Mouse (Mus musculus) small intestine, adult 2 months (tissue): ENCODE measurements around the gene Sos1.

ENCODE experiments used
- CTCF ChIP-seq: fragments of 200-500 bp; IDR thresholded peaks from 2 replicates; pipeline ENCODE4 v1.5.1; 2012; ENCODE audit warnings: low read depth, mild to moderate bottlenecking, control low read depth, inconsistent platforms, low read length, moderate library complexity, mixed read lengths; ENCODE audit not compliant: insufficient replicate concordance, insufficient read length; ENCODE audit errors: extremely low read depth
- POLR2A ChIP-seq: fragments of 200-500 bp; IDR thresholded peaks from 2 replicates; pipeline ENCODE4 v1.6.1; 2012; ENCODE audit warnings: low read depth, mild to moderate bottlenecking, control low read depth, inconsistent platforms, low read length, moderate library complexity

GRCm38 (mm10) chr17:80492811-80493210 lies 12.6 kb upstream of the Sos1 start:
- TF ChIP-seq CTCF (no peak), POLR2A (no peak)
